Mouse (Mus musculus): ENCODE measurements around the gene Cpz.

Gene Cpz

GRCm38 (mm10) chr5:35524381-35524780 is 1.1 kb downstream of the Cpz start:
- DNase-seq = no peak

DNA sequence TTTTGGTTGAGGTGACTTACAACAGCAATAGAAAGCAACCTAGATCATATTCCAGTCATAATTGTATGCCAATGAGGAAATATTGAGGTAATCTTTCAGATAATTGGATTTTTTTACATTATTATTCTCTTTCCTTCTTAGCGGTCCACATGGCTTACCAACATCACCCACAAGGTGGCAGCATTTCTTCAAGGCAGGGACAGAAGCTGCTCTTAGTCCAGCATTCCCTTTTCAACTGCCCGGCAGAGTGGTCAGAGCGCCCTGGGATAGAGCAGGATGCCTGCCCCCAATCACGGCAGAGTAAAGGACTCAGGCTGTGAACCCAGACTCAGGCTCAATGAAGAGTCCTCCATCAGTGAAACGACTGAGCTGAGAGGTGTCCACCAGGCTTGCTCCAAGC is 1.8 kb downstream of the Cpz start:
- DNase-seq = peak; percentile 29 to 66

- no peak for DNase-seq
Observed at GRCm38 (mm10) chr5:35516781-35517180, 8.7 kb downstream of the Cpz start.

- peak; percentile 34 to 52 for DNase-seq
Observed at GRCm38 (mm10) chr5:35510589-35510988, 14.9 kb downstream of the Cpz start.

- no peak for DNase-seq
Observed at GRCm38 (mm10) chr5:35505016-35505415, 20.5 kb downstream of the Cpz start.

DNA sequence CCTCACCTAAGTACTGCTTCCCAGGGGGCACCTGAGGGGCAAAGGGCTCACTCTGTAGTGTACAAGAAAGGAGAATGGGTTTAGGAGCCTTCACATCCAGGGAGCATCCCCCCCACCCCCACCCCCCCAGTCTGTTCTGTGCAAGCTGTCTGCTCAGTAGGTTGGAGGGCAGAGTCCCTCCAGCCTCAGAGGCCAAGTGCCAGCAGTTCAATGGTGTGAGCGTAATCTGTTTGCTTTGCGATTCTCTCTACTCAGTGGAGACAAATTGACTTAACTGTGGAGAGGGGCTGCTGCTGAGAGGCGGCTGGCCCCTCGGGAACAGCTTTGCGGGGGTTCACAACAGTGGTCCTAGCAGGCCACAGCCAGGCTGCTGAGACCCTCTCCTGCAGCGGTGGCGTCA is 28.2 kb downstream of the Cpz start:
- no peak for DNase-seq

DNA sequence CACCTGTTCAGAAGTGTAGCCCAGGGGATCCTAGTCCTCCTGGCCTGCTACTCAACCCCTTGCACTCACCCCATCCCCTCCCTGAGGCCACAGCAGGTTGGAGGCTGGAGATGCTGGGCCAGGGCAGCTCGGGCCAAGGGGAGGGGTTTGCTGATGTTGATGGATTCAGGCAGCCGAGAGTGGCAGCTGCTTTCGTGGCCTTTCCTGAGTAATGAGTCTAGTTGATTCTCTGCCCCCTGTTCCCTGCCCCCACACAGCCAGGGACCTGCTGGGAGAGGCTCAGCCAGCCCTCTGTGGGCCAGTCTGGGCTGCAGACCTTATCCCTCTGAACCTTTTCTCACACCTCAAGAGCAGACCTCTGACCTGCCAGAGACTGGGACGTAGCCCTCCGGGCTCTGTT is 29.5 kb downstream of the Cpz start:
- no peak for DNase-seq

DNA sequence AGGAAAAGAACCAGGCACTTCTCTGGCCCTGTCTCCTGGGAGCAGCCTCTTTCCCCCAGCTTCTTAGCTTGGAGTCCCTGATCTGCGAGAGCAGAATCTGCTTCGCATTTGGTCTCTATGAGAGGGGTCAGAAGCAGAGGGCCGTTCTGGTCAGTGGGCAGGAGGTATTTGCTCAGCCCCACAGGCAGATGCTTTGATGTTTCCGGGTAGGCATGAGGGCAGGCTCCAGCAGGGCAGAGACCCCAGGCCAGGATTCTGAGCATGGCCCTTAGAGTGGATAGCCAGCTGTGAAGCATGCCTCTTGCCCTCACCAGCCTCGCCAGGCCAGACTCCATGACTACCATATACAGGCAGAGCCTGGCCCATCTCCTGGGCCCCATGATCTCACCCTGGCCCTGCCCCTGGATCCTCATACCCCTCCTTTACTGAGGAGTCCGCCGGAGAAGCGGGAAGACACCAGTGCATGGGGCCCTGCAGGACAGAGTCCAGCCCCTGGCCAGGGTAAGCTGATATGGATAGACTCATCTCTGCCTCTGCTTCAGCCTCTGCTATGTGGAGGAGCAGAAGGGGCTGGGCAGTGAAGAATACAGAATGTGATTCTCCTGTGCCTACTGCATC is 30.6 kb downstream of the Cpz start:
- peak in 1 of 2 experiments; percentile 11 for DNase-seq

GRCm38 (mm10) chr5:35493770-35494169 is 31.7 kb downstream of the Cpz start:
- no peak for DNase-seq

DNA sequence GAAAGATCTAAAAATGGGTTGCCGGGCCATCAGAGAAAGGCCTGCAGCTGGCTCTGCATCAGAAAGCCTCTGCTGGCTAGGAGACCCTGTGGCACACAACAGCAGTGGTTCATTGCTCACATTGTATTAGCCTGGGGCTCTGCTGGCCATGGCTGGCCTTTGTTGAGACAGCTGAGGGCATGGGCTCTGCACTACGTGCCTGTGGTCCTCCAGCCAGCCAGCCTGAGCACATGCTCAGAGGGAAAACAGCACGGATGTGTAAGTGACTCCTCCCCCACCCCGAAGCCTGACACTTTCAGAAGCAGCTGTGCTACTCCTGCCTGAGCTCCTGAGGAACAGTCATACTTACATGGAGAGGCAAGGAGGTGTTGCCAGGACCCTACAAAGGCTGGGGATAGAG is 46.0 kb downstream of the Cpz start:
- DNase-seq = no peak

DNA sequence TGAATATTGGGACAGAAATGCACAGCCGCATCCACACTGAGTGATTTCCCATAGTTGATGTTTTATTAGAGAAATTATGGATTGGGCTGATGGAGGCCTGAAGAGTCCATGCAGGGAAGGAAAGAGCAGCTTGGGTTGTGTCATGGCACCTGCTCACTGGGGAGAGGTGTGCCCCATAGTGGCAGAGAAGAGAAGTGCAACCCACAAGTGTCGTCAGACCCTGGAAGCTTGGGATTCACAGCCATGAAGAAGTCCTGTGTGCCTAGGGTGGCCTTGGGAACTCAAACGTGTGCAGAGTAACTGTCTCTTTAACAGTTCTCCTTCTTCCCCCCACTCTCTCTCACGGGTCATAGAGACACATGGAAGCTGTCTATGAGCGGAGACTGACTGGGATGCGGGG is 50.3 kb downstream of the Cpz start:
- peak in 1 of 2 experiments; percentile 24 for DNase-seq

- no peak for DNase-seq
Observed at GRCm38 (mm10) chr5:35470885-35471528, 54.5 kb downstream of the Cpz start.

- DNase-seq = no peak
Observed at GRCm38 (mm10) chr5:35465966-35466635, 59.4 kb downstream of the Cpz start.

GRCm38 (mm10) chr5:35462081-35462480 is 63.4 kb downstream of the Cpz start:
- DNase-seq = no peak

DNA sequence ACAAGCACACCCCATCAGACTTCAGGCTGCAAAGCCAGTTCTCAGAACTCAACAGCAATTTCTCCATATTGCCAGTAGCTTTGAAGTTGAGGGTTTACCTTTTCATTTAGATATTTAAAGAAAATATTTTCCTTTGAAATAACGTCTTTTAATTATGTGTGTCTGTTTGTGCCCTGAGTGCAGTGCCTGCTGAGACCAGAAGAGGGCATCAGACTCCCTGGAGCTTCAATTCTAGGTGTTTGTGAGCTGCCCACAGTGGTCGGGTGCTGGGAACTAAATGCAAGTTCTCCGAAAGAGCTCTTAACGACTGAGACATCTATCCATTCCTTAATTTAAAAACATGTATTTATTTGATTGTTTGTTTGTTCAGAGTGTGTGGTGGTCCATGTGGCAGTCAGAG is 65.7 kb downstream of the Cpz start:
- no peak for DNase-seq

DNA sequence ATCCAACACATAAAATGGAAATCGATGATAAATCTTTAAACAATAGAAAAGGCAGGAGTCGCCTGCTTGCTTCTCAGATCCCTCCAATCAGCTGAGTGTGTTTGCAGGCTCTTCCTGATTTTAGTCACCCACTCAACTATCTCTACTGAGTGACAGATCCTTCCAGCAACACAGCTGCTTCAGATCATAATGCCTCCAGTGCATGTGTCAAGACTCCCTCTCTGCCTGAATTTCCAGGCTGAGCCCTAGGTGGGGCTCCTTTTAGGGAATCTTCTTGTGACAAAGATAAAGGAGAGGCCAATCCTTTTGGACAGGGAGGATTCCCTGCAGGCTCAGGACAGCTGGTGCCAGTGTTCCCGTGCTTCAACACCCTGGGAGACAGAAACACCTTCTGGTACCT is 67.2 kb downstream of the Cpz start:
- no peak for DNase-seq

DNA sequence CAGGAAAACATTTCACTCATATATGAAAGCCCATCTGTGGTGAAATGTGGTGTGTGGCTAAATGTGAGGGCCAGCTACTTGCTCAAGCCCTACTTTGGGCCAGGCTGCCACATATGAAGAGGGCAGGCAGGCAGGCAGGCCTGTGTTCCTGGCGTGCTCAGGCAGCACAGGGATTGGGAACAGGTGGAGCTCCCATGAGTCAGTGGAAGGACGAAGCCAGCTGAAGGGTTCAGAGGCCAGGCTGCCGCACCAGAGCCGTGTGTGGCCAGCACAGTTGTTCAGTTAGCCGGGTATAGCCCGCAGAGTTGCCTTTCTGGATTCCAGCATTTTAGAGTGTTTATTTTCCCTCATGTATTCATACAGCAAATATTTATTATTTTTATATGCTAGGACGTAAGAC is 68.1 kb downstream of the Cpz start:
- DNase-seq = no peak

DNA sequence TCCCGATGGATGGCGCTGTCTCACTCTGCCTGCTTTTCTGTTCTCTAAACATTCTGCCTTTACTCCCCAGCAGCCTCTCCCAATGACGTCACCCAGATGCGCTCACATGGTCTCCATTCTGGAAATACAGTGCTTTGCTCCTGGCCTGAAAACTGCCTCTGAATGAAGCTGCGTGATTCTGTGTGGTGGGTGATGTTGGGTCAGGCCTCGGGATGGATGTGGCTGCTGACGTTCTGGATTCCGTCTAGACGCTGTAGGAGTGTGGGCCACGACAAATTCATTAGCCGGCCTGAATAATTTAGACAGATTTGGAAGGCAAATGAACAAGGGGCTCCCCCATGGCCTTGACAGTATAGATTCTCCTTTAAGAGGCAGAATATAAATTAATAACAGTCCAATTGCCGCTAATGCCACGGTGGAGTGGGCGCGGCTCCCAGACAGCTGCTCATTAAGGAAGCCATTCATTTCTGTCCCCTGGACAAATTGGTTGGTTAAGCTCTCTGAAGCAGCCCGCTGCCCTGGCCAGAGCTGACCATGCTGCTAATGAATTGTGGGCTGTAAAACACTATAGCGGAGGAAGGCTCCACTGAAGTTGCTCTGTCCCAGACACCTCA is 71.2 kb downstream of the Cpz start:
- DNase-seq = no peak

All from kidney, adult 8-10 months (tissue).